Mouse (Mus musculus): ENCODE data around the gene Chrna4.
A peak's percentile ranks its signal among the peaks of the same experiment; 100 is the strongest.

Gene Chrna4

DNA sequence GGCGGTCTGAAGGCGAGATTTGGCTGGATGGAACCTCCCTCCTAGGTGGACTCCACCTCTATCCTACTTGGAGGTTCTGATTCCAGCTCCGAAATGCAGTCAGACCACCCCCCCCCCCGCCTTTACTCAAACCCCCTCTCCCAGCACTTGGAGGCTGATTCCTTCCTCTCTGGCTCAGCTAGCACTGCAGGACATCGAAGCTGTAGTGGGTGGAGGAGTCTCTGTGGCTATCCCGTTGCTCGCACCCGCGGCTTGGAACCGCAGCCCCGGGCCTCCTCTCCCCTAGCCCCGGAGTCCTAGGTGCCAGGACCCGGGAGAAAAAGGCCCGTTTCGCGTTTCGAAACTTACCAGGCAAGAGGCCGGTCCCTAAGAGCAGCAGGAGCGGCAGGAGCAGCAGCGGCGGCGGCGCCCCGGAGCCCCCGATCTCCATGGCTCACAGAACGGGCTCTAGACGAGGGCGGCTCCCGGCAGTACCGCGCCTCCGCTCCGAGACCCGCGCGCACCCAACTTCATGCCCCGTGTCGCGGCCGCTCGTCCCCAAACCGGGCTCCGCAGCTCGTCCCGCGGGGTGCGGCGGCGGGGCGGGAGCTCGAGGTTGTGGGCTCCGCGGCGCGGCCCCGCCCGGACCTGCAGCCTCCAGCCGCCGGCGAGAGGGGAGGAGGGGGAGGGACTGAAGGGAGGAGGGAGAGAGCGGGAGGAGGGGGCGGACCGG, 4.5 kb downstream of the Chrna4 start:
- no peak for DNase-seq (ENCODE audit: low read depth, low spot score)

DNA sequence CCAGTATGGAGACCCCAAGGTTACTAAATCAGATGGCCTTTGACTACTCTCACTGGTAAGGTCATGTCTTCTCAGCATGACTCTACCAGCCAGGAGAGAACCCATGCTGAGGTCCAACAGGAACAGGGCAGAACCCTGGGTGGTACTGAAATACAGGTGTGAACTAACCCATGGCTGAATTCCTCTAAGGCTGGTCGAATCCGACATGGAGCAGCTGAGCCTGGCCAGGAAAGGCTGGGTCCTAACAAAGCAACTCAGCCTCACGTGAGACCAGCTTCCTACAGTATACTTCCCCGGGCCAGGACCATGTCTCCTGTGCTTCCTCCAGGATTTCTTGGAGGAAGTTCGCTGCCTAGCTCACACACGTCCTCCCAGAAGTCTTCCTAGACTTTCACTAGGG, 6.8 kb downstream of the Chrna4 start:
- DNase-seq (ENCODE audit: low read depth, low spot score), result no peak

- DNase-seq (ENCODE audit: low read depth, low spot score), result no peak
These were observed 8.2 kb downstream of the Chrna4 start for GRCm38 (mm10) chr2:181035186-181035585.

DNA sequence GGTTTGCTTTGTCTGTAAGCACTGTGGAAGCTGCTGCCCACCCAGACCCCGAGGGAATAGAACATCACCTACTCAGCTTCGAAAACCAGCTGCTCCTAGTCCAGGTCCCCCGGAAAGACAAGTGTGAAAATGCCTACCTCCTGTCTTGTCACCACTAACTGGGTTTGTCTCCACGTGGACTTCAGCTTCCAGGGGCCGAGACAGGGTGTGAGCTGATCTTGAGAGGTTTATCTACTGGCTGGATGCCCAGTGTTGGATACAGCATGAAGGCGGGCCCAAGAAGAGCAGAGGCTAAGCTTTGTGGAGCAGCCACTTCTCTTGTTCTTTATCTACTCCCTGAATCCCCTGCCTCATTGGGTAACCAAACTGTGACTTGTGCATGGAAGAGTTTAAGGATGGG, 10.0 kb downstream of the Chrna4 start:
- DNase-seq (ENCODE audit: low read depth, low spot score), result no peak

DNA sequence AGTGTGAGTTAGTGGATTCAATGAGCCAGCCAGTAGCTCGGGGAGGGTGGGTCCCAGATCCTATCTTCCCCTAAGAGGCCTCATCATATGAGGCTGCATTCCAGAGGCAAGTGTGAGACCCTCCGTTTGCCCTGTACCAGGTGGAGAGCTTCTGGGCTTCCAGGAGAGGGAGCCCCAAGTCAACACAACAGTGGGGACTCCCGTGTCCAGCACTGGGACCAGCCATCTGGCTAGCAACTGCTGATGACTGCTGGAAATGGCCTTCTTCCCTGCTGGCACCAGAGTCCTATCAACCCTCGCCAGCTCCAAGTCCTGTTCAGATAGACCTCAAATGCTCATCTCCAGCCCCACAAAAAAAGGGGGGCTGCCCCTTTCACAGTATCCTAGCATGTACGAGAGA, 10.9 kb downstream of the Chrna4 start:
- DNase-seq (ENCODE audit: low read depth, low spot score), result no peak

DNA sequence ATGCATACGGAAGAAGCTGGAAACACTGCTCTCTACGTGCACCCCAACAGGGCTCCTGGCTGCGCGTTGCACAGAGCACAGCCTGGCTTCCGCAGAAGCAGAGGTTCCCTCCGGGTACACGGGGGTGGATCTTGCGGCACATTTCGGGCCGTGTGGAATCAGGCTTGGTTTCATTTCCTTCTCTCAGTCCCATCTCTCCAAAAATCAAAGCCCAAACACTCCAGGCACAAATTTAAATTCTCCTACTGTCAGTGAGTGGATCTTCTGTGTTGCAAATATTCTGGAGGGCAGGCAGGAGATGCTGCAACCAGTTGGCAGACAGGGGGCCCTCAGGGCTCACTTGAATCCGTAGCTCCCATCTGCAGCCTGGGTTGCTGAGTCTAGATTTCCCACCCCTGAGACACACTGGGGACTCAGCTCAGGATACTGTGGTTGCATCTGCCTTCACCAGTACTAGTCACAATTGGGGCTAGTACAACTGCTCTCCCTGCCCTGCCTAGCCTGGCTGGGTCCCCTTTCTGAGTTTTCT, 11.9 kb downstream of the Chrna4 start:
- DNase-seq (ENCODE audit: low read depth, low spot score), result no peak

DNA sequence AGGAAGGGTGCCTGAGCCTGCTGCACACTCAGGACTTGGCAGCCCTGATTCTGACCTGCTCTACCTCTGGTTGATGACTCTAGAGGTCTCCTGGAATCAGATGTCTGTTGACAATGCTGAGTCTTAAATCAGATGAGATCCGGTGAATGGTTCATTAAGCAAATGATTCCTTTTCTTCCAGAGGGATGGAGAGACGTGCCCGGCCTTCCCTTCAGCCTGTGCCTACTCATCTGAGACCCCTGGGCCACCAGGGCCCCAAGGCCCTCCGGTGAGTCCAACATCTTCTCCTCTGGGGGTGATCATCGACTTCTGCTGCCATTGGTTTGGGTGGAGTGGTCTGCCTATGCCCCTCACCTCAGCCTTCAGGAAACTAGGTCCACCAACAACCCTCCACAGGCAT, 35.0 kb downstream of the Chrna4 start:
- no peak for DNase-seq (ENCODE audit: low read depth, low spot score)

- no peak for DNase-seq (ENCODE audit: low read depth, low spot score)
These were observed 36.3 kb downstream of the Chrna4 start for GRCm38 (mm10) chr2:181007054-181007453.

DNA sequence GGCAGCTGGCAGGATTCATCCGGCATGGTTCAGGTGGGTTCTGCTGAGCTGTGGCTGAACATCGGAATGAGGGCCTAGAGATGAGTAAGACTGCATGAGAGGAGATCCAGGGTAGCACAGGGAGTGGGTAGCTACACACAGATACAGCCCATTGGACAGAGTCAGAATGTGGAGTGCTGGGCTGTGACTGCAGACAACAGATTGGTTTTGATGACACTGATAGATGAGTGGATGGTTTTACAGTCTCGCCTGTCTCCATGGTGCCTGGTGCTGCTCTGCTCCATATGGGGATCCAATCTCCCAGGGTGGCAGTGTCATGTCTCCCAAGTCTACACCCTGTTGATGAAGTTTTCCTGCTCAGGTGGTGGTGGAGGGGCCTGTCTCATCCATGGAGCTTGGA, 46.4 kb downstream of the Chrna4 start:
- DNase-seq (ENCODE audit: low read depth, low spot score), result no peak

GRCm38 (mm10) chr2:180996436-180996835, 46.9 kb downstream of the Chrna4 start:
- peak; percentile 72 for DNase-seq (ENCODE audit: low read depth, low spot score)

- DNase-seq (ENCODE audit: low read depth, low spot score), result no peak
These were observed 47.9 kb downstream of the Chrna4 start for GRCm38 (mm10) chr2:180995457-180995856.

DNA sequence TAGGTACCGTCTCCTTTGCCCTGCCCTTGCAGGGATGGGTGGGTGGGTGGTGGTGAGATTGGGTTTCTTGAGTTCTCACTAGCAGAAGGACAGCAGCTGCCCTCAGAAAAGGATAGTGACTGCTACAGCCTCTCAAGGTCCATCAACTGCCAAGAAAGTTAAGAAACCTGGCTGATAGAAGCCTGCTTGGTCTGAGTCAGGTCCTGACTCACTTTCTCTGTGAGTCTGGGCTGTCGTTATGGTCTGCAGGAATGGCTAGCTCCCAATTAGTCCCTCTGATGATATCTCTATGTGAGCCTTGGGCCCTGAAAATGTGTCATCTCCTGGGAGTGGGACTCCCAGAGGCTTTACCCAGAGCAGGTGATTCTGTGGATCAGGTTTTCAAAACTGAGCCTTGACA, 49.0 kb downstream of the Chrna4 start:
- DNase-seq (ENCODE audit: low read depth, low spot score), result peak; percentile 69

DNA sequence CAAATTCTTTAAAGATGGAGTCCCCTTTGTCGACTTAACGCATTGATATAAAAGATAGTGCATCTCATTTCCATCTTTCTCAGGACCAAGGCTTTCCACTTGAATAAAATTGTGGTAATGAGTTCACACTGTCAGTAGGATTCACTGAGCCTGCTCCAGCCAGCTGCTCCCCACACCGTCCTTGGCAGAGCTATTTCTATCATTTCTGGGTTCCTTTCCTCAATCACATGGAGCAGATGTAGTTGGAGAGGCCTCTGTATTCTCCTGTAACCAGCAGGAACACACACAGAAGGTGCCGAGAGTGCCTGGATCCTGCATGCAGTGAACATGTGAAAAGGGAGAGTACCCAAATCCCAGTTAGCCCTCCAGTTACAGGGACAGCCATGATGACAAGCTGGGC, 53.0 kb downstream of the Chrna4 start:
- no peak for DNase-seq (ENCODE audit: low read depth, low spot score)

- DNase-seq (ENCODE audit: low read depth, low spot score), result no peak
These were observed 54.4 kb downstream of the Chrna4 start for GRCm38 (mm10) chr2:180988948-180989347.

DNA sequence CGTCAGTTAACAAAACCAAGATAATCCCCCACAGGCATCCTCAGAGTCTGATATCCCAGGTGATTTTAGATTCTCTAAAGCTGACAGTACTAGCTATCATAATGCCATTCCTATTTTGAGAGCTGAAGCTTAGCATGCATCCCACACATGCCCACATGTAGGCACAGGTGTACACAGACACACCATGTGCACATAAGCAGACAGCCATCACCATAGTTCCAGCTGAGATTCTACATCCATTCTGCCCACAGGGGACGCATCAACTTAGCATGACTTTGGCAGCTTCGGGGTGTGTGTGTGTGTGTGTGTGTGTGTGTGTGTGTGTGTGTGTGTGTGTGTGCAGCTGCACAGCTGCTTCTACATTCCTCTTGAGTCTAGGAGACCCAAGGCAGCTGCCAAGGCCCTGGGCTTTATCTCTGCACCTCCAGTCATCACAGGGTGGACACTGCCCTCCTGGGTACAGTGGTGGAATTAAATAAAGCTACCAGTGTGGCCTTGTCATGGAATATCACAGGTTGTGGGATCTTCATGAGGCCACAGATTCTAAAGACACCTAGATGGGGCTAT, 54.9 kb downstream of the Chrna4 start:
- DNase-seq (ENCODE audit: low read depth, low spot score), result no peak

- no peak for DNase-seq (ENCODE audit: low read depth, low spot score)
These were observed 55.8 kb downstream of the Chrna4 start for GRCm38 (mm10) chr2:180987432-180988030.

DNA sequence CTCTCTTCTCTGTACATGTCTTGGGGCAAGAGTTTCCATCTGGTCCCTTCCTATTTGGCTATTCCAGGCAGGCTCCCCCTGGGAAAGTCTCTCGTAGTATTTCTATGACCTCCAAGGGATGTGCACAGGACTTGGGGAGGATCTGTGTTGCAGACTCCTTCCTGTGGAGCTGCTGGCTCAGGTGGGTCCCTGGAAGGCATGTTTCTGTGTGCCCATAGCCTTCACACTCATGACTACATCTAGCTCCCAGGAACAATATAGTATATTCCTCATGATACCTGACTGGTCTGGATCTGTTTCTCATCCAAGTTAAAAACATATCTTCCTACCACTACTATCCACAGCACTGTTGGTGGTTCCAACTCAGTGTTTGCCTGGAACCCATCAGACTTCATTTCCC, 56.3 kb downstream of the Chrna4 start:
- no peak for DNase-seq (ENCODE audit: low read depth, low spot score)

GRCm38 (mm10) chr2:180986449-180986848, 56.9 kb downstream of the Chrna4 start, which contains the start of gene Col20a1:
Gene Col20a1, plus strand, starts transcription at chr2:180986535.
- no peak for DNase-seq (ENCODE audit: low read depth, low spot score)

DNA sequence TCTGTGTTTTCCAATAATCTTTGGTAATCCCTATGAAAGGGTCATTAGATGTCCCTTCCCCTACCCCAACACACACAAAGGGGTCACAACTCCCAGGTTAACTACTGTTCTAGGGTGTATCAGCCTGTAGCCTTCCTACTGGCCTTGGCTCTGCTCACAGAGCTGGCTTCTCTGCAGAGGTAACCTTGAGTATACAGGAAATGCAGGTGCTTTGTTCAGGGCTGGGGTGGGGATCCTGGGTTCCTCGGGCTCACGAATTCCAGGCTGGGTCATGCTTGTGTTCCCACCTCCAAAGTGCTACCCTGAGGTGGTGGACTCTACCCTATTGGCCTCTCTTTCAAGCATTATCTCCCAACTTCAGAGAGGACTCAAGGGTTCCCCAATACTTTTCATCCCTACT, 57.7 kb downstream of the Chrna4 start:
- no peak for DNase-seq (ENCODE audit: low read depth, low spot score)

DNA sequence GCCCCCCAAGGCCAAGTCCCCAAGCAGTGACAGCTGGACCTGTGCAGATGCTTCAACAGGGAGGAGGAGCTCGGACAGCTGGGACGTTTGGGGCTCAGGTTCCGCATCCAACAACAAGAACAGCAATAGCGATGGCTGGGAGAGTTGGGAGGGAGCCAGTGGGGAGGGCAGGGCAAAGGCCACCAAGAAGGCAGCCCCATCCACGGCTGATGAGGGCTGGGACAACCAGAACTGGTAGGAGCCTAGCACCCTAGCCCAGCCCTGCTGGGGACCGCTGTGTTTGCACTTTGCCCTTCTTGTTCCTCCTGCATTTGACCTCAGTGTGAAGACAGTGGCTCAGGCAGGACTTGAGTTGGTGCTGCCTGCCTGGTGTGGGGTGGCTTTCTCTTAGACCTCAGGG, 62.2 kb downstream of the Chrna4 start:
- no peak for DNase-seq (ENCODE audit: low read depth, low spot score)

Data from 3T3-L1 (cell line).